Mouse (Mus musculus) kidney, postnatal 4 days (tissue): ENCODE results near the gene Zfand3.

ENCODE experiments used
- DNase-seq, 2 experiments: peaks; one replicate each; pipeline ENCODE4 v3.0.0; 2021; ENCODE audit warnings: mixed read lengths in 2 of 2

The Zfand3 gene

DNA sequence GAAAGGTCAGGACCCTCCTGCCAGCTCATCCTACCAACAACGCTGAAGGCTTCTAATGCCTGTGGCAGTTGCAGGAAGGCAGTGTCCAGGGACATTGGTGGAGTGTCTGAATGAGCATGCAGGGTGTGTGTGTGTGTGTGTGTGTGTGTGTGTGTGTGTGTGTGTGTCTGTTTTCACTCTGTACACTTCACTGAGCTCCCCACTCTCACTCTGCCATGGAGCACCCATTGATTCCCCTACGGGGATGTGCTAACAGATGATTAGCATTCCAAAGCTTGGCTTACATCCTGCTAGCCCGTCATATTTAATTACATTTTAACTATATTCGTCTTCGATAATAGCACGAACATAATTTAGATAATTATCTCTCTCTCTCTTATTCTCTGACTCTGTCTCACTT lies 232.1 kb downstream of the Zfand3 start:
- DNase-seq: no peak

DNA sequence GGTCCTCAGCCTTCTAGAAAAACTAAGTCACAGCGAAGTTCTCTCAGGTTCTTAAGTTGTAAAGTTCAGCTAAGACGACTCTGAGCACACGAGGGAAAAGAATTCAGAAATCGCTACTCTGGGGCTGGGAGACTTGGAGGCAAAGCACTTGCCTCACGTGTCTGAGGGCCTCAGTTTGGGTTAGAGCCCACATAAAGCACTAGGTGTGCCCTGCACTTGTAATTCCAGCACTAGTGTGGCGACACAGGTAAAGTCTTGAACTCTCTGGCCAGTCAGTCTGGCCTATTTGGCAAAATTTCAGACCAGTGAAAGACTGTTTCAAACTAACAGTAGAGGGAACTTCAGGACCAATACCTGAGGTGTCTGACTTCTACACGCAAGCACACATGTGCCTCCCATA lies 233.1 kb downstream of the Zfand3 start:
- no peak for DNase-seq

DNA sequence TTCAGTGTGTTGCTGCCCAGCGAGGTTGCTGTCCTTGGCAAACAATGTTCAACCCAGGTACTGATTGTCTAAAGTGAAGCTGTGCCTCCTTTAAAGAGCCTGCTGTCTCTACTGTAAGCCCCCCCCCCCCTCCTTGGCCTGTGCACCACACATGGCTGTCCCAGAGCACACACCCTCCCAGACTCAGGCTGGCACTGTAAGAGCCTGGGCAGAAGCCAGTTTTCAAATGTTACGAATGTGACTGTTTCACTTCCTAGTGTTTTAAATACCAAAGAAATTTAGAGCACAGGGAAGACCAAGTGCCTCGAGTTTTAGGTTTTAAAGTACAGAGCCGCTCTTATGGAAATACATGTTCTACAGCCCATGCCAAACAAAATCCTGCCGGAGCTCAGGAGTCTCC lies 234.9 kb downstream of the Zfand3 start:
- no peak for DNase-seq

DNA sequence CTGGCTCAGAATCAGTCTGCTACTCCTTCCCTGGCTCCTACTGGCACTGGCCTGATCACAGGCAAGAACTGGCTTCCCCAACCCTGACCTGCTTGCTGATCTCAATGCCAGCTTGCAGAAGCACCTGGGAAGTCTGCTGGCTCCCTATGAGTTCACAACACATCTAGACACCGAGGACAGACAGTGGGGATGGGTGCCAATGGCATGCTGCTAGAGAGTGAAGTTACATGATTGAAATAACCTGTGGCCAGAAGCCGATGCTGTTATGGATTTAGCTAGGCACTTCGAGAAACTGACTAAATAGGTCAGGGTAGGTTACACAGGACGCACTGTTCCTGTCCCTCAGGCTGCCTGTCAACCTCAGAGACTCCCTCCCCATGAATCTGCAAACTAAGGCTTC lies 236.1 kb downstream of the Zfand3 start:
- DNase-seq: no peak

DNA sequence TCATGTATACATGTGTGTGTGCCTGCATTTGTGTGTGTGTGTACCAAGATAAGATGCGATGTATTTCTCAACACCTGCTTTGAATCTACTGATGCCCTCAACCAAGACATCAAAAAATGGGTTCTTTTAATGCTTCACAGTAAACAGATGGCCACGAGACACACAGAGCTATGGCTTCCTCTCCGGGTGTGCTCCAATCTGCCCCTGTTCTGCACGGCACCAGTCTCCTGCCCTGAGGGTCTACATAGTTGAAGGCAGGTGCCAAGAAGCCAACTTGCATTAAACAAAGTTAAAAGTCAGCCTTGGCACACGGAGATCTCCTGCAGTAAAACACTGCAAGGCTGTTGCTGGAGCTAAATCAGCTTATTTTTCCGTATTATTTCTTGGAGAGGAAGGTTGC lies 236.5 kb downstream of the Zfand3 start:
- DNase-seq: no peak

DNA sequence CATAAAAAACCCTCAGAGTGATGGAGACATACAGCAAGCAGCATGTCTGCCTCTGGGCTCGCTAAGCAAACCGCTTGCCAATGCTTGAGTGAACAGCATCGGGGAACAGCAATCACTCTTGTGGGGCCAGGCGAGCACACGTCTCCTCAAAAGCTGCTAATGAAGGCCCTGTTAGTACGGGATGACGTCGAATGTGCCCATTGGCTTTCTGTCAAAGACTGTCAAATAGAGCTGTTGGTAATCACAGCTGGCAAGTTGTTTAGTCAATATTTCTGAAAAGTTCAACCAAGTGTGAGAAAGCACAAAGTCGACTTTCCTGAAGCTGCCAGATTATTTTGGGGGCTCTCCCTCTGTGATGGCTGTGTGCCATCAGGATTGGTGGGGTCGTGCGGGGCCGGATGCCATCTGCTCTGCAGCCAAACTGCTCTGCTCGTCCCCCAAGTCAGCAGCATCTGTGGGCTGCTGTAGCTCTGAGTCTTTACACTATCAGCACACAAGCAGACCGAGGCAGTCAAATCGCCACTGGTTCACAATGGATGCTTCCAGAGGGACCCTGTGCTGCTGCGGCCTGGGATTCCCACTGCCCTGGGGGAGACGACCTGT lies 237.3 kb downstream of the Zfand3 start:
- DNase-seq: no peak

DNA sequence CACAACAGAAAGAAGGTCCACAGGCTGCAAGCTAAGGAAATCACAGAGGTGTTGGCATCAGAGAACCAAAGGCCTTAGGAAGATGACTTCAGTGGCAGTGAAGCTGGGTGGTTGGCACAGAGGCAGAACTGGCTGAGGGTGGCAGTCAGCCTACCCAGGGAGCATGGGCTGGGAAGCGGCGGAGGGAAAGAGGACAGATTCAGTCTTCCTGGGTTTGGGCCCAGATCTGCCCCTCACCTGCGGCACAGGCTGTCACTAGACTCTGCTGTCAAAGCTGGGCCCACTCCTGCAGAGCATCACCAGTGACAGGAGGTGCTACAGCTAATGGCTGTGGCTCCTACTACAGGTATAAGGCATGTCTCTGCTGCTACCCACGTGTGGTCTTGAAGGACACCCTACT lies 238.1 kb downstream of the Zfand3 start:
- no peak for DNase-seq

DNA sequence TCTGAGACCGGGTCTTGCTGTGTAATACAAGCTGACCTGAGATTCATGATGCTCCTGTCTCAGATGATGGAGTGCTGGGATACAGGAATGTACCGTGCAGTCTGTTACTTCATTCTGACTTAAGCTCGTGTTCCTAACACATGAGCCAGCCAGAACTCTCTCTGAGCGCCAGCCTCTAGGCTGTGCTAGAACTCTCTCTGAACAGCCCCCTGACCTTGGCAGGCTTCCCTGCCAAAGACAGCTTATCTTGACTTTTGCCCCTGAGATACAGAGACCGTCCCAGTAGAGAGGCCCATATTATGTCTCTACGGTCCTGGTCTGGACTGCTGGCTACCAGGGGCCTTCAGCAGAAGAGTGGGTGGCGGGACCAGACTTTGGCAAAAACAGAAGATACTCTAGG lies 239.0 kb downstream of the Zfand3 start:
- no peak for DNase-seq

DNA sequence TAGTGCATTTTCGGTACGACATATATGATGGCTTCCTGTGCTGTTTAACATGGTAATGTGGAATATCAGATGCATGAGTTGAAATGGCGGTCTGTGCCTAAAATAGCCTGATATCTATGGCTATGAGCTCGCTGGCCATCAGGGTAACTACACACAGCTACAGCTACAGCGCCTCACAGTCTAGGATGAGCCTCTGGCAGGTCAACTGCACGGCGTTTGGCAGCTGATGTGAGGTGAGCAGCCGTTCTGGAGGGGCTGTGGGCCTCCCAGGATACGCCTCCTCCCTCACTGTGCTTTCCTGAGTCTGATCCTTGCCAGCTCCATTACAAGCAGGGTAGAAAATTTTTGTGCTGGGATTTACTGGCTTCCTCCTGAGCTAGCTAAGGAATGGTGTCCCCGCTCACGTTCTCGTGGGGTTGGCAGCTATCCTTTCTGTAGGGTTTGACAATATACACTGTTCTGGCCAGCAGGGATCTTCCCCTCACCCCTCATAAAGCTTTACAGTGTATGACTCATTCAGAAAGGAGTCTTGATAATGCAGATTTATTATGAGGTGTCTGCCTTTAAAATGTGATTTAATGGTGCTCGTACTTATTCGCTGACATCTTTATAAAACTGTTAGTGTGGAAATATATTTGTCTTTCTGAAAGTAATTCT lies 240.2 kb downstream of the Zfand3 start:
- DNase-seq: no peak

DNA sequence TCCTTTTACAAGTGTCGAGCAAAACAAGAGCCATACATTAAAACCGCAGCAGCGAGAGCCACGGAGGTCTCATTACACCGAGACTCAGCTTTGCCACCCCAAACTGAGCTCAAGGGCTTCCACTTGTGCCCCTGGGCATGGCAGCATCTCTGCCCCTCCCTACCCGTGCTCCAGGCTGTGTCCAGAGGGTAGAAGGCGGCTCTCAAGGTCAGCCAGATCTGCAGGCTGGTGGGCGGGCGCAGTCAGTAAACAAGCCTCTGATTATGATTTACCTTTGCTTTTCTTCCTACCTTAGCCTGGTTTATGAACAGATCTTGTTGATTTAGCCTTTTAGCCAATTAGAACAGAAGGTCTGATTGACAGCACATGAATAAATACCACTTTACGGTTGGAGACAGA lies 240.8 kb downstream of the Zfand3 start:
- peak in 1 of 2 experiments; percentile 25 for DNase-seq

DNA sequence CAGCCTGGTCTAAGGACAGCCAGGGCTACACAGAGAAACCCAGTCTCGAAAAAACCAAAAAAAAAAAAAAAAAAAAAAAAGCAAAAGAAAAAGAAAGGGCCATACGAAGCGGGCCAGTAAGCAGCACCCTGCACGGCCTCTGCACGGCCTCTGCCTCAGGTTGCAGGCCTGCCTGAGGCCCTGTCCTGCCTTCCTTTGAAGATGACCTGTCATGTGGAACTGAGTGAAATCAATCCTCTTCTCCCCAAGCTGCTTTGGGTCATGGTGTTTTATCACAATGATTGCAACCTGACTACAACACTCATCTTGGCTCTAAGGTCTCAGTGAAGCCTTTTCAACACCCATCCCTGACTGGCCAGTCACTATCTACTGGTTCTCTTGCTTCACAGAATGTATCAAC lies 248.5 kb downstream of the Zfand3 start:
- peak in 1 of 2 experiments; percentile 20 for DNase-seq

DNA sequence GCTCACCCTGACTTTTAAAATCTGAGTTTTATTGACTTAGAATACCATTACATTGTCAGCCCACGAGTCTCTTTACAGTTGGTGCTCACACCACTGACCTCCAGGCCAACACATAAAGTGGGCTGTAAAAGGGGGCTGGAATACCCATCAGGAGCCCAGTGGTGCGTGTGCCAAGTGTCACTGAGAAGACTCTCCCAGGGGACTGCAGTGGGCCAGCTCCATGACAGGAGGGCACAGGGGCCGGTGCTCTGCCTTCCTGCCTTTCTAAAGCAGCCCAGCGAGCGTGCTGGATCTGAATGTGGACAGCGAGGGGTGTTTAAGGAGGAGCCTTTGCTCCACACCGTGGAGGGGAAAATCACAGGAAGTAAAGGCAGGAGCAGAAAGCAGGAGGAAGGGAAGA lies 249.4 kb downstream of the Zfand3 start:
- no peak for DNase-seq

DNA sequence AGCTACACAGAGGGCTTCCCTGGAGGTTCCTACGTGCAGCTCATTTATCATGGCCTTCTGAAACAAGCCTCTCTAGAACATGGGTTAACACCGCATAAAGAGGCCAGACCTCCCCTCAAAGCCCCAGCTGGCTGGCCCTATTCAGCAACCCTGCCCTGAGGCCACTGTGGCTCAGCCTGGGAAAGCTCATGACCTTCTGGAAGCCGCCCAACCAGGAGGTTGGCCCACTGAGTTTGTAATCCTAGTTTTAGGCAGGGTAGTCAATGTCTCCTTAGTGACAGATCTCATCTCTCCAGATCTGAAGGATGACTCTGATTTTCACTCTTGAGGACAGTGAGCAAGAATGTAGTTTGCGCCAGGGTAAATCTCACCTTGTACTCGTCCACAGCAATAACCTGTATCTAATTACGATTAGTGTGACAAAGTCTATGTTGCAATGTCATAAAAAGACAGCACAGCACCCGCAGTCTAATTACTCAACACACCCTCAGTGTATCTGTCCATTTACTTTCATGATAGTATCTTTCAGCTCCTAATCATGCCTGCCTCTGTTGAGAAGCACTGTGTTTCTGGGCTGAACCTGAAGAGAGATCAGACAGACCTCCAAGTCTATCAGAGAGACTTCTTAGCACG lies 251.5 kb downstream of the Zfand3 start:
- DNase-seq: no peak

DNA sequence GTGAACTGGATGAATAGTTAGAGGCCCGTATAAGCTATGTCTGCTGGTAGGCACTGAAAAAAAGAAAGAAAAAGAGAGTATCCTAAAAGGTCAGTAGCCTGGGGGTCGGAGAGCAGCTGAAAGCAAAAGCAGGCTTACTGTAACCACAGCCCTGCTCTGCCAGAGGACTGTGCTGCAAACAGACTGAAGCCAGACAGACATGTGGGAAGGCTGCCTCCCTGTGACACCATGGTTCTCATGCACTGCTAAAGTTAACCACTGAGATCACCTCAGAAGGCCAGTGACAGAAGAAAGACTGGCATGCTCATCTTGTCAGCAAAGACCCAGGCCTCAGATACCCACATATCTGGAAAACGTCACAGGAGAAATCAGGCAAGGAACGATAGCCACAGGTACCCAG lies 253.9 kb downstream of the Zfand3 start:
- no peak for DNase-seq

DNA sequence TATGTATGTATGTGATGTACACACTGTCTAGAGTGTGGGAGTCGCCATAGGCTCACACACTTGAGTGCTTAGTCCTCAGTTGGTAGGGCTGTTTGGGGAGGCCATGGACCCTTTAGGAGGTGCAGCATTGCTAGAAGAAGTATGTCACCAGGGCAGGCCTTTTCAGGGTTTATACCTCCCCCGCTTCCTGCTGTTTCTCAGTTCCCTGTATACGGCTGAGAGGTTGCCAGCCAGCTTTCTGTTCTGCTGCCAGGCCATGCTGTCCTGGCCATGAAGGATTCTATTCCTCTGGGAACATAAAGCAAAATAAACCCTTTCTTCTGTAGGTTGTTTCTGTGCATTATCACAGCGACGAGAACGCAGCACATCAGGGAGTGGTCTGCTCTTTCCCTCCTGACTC lies 255.4 kb downstream of the Zfand3 start:
- DNase-seq: no peak
